Mouse (Mus musculus) hindlimb bud, embryonic 11.5 days (tissue): ENCODE measurements around the gene Cphx3.
"Not testable (repeated sequence)": the region's sequence is repeated elsewhere in the genome, so short reads cannot be mapped to it uniquely, and the experiment has no call there.

Source experiments
- DNase-seq: peaks from one replicate; pipeline ENCODE4 v3.0.0-alpha.2; 2012; ENCODE audit warnings: low read depth, low spot score; ENCODE audit errors: extremely low spot score

Cphx3 gene

GRCm38 (mm10) chr14:26081997-26082396, at the start of gene Cphx3:
Gene Cphx3 (plus strand): TSS chr14:26082297.
- DNase-seq: not testable (repeated sequence)

GRCm38 (mm10) chr14:26034364-26034763, 47.7 kb upstream of the Cphx3 start:
- not testable (repeated sequence) for DNase-seq

- DNase-seq: not testable (repeated sequence)
Observed at GRCm38 (mm10) chr14:26035439-26035838, 46.7 kb upstream of the Cphx3 start.

GRCm38 (mm10) chr14:26042611-26043010, 39.5 kb upstream of the Cphx3 start, which contains the start of gene Gm9780:
Gene Gm9780 (minus strand): TSS chr14:26042711.
- not testable (repeated sequence) for DNase-seq

GRCm38 (mm10) chr14:26045007-26045406, 37.1 kb upstream of the Cphx3 start:
- DNase-seq: not testable (repeated sequence)

GRCm38 (mm10) chr14:26047026-26047425, 35.1 kb upstream of the Cphx3 start:
- DNase-seq: not testable (repeated sequence)

- not testable (repeated sequence) for DNase-seq
Observed at GRCm38 (mm10) chr14:26048767-26049166, 33.3 kb upstream of the Cphx3 start.

- DNase-seq: not testable (repeated sequence)
Observed at GRCm38 (mm10) chr14:26058184-26058583, 23.9 kb upstream of the Cphx3 start.

GRCm38 (mm10) chr14:26059362-26059761, 22.7 kb upstream of the Cphx3 start:
- not testable (repeated sequence) for DNase-seq

GRCm38 (mm10) chr14:26066574-26067324, 15.3 kb upstream of the Cphx3 start:
- DNase-seq: not testable (repeated sequence)

- DNase-seq: not testable (repeated sequence)
Observed at GRCm38 (mm10) chr14:26067325-26067633, 14.8 kb upstream of the Cphx3 start, which contains the start of gene Tmem254c. Gene Tmem254c (minus strand): TSS chr14:26067355.

GRCm38 (mm10) chr14:26076620-26077390, 5.3 kb upstream of the Cphx3 start:
- DNase-seq: not testable (repeated sequence)

GRCm38 (mm10) chr14:26081216-26081615, 881 bp upstream of the Cphx3 start, which contains the start of gene Cphx2:
Gene Cphx2 (plus strand): TSS chr14:26081516.
- not testable (repeated sequence) for DNase-seq

- not testable (repeated sequence) for DNase-seq
Observed at GRCm38 (mm10) chr14:26097622-26098021, 15.5 kb downstream of the Cphx3 start.

- not testable (repeated sequence) for DNase-seq
Observed at GRCm38 (mm10) chr14:26118150-26118549, 36.1 kb downstream of the Cphx3 start, which contains the start of gene Duxbl2. Gene Duxbl2 (plus strand): TSS chr14:26118349.

- DNase-seq: not testable (repeated sequence)
Observed at GRCm38 (mm10) chr14:26118550-26119000, 36.5 kb downstream of the Cphx3 start.

- DNase-seq: not testable (repeated sequence)
Observed at GRCm38 (mm10) chr14:26119095-26119494, 37.0 kb downstream of the Cphx3 start.

- DNase-seq: not testable (repeated sequence)
Observed at GRCm38 (mm10) chr14:26147095-26147494, 65.0 kb downstream of the Cphx3 start.

GRCm38 (mm10) chr14:26156032-26156431, 73.9 kb downstream of the Cphx3 start:
- not testable (repeated sequence) for DNase-seq

- DNase-seq: not testable (repeated sequence)
Observed at GRCm38 (mm10) chr14:26161156-26161555, 79.1 kb downstream of the Cphx3 start.

- not testable (repeated sequence) for DNase-seq
Observed at GRCm38 (mm10) chr14:26162423-26162822, 80.3 kb downstream of the Cphx3 start.
